Mouse (Mus musculus) stomach, postnatal 0 days (tissue): Measurements from ENCODE around the gene Plaur. TPM values are rescaled to one million over a fixed set of nuclear protein-coding genes. Genes with fewer than 3 reads are reported as not detected.
"Not testable (repeated sequence)": the region's sequence is repeated elsewhere in the genome, so short reads cannot be mapped to it uniquely, and the experiment has no call there.

Experiments
- ATAC-seq: fragments of 200-750 bp; cut with Nextera tagmentation; 2 replicates; pipeline ENCODE4 v1.8.0; 2017; ENCODE audit not compliant: low FRiP score, low TSS enrichment
- DNase-seq: peaks from one replicate; pipeline ENCODE4 v3.0.0-alpha.2; 2016; ENCODE audit warnings: low spot score
- H3K27ac ChIP-seq: fragments of 300-500 bp; sonication (generic); replicated peaks from 2 replicates; pipeline ENCODE4 v1.5.1; 2014; ENCODE audit warnings: mild to moderate bottlenecking, control low read depth
- H3K27me3 ChIP-seq: fragments of 300-500 bp; sonication (generic); 2 replicates; pipeline ENCODE4 v1.6.1; 2014; ENCODE audit warnings: low read length; ENCODE audit not compliant: control insufficient read depth, insufficient read depth
- H3K36me3 ChIP-seq: fragments of 300-500 bp; sonication (generic); 2 replicates; pipeline ENCODE4 v1.6.1; 2014; ENCODE audit warnings: low read length, mixed read lengths; ENCODE audit not compliant: control insufficient read depth, insufficient read depth
- H3K4me1 ChIP-seq: fragments of 300-500 bp; sonication (generic); replicated peaks from 2 replicates; pipeline ENCODE4 v1.6.1; 2014; ENCODE audit warnings: antibody characterized with exemption; ENCODE audit not compliant: control insufficient read depth, insufficient read depth
- H3K4me2 ChIP-seq: fragments of 300-500 bp; sonication (generic); replicated peaks from 2 replicates; pipeline ENCODE4 v1.6.1; 2014; ENCODE audit warnings: low read depth, mild to moderate bottlenecking, control low read depth, moderate library complexity
- H3K4me3 ChIP-seq: fragments of 300-500 bp; sonication (generic); 2 replicates; pipeline ENCODE4 v1.5.1; 2014; ENCODE audit warnings: low read depth, low read length, control low read depth
- H3K9ac ChIP-seq: fragments of 300-500 bp; sonication (generic); 2 replicates; pipeline ENCODE4 v1.6.1; 2014; ENCODE audit warnings: mild to moderate bottlenecking, low read length, control low read depth, mixed read lengths
- H3K9me3 ChIP-seq: fragments of 300-500 bp; sonication (generic); 2 replicates; pipeline ENCODE4 v1.6.1; 2016; ENCODE audit warnings: low read length; ENCODE audit not compliant: control insufficient read depth
- CTCF ChIP-seq: IDR thresholded peaks from 2 replicates; pipeline ENCODE4 v1.5.1; 2016; ENCODE audit warnings: antibody characterized with exemption, low read depth, mild to moderate bottlenecking, moderate library complexity
- EP300 ChIP-seq: optimal IDR thresholded peaks from 2 replicates; pipeline ENCODE3; 2016; ENCODE audit warnings: antibody characterized with exemption
- WGBS: fragments of 180-500 bp; shearing (Covaris S2); extraction: QIAGEN DNeasy Blood & Tissue Kit; methylation state at CpG from one replicate; pipeline ENCODE4 v1.1.7; 2014; 5-methylcytosine and 5-hydroxymethylcytosine counted together
- polyA plus RNA-seq: library from polyadenylated mRNA; unstranded; fragments of >200 nt; fragmentation: Nextera tagmentation; extraction: Ambion mirVana; gene quantifications from 2 replicates; pipeline ENCODE4 v1.2.1, GENCODE M21; 2015

Plaur gene
- polyA plus RNA-seq, 1 experiment from 2014 or later, result 26.8 TPM

DNA sequence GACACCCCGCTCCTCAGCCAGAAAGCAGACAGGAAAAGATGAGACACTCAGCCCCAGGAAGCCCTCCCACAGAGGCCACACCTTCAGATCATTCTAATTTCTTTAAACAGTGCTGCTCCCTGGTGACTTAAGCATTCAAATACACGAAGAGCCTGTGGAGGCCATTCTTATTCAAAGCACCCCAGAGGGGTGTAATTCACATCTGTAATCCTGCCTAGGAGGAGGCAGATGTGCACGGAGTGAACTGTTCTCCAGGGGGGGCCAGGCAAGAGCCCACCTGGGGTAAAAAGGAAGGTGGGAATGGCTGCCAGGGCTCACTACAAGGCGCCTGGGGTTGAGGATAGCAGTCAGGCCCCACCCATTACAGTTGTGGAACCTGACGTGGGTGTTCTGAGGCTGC is 54.8 kb downstream of the Plaur start:
- Histone ChIP-seq H3K27me3 (no peaks in the 10 kb centered on the region), H3K9ac (no peak overlapping the region), H3K4me1 (no peaks in the 10 kb centered on the region), H3K9me3 (no peaks in the 10 kb centered on the region), H3K27ac (no peak overlapping the region), H3K4me2 (no peak overlapping the region), H3K4me3 (no peak overlapping the region), H3K36me3 (no peaks in the 10 kb centered on the region)
- TF ChIP-seq CTCF, result no peak
- no peak for TF ChIP-seq EP300
- DNase-seq, result no peak
- 51% methylated on average over 5 of the region's 5 CpGs for WGBS
- ATAC-seq, result no peak

DNA sequence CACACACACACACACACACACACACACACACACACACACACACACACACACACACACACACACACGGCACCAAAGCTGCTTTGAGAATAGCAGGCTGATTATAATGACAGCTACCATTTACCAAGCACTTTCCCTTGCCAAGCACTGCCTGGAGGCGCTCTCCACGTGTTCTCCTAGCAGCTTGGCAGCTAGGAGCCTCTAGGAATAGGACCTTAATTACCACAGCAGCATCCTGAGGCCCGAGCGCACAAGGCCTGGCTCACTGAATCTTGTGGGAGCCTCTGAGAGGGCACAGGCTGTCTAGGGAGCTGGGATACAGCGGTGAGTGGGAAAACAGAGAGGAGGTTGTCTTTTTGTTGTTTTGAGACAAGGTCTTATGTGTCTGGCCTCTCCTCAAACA is 55.4 kb downstream of the Plaur start:
- DNase-seq (no peak), ATAC-seq (no peak)
- no peaks in the 10 kb centered on the region for H3K9me3 ChIP-seq
- H3K4me1 ChIP-seq, result no peaks in the 10 kb centered on the region
- H3K4me2 ChIP-seq, result no peak overlapping the region
- no peak overlapping the region for H3K27ac ChIP-seq
- WGBS, result 64% methylated on average over 6 of the region's 6 CpGs
- TF ChIP-seq EP300 (no peak), CTCF (no peak)
- no peak overlapping the region for H3K4me3 ChIP-seq
- H3K36me3 ChIP-seq, result no peaks in the 10 kb centered on the region
- no peak overlapping the region for H3K9ac ChIP-seq
- no peaks in the 10 kb centered on the region for H3K27me3 ChIP-seq

DNA sequence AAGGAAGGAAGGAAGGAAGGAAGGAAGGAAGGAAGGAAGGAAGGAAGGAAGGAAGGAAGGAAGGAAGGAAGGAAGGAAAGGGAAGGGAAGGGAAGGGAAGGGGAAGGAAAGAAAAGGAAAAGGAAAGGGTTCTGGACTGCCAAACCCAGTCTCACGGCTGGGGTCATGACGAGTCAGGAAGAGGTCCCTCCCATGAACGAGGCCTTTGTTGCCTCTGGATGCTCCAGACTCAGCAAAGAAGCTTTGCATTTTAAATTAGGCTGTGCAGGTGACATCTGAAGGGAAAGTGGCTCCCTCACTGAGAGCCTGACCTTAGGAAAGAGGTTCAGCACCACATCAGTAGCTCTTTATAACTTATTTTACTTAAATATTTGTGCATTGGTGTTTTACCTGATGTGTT is 56.8 kb downstream of the Plaur start:
- no peak overlapping the region for H3K9ac ChIP-seq
- H3K4me2 ChIP-seq, result no peak overlapping the region
- H3K4me3 ChIP-seq, result no peak overlapping the region
- no peak overlapping the region for H3K27ac ChIP-seq
- ATAC-seq (no peak), DNase-seq (no peak)
- H3K36me3 ChIP-seq, result no peaks in the 10 kb centered on the region
- TF ChIP-seq CTCF (no peak), EP300 (no peak)
- no peaks in the 10 kb centered on the region for H3K9me3 ChIP-seq
- H3K4me1 ChIP-seq, result no peaks in the 10 kb centered on the region
- no peaks in the 10 kb centered on the region for H3K27me3 ChIP-seq
- WGBS, result 65% methylated on average over 3 of the region's 3 CpGs

DNA sequence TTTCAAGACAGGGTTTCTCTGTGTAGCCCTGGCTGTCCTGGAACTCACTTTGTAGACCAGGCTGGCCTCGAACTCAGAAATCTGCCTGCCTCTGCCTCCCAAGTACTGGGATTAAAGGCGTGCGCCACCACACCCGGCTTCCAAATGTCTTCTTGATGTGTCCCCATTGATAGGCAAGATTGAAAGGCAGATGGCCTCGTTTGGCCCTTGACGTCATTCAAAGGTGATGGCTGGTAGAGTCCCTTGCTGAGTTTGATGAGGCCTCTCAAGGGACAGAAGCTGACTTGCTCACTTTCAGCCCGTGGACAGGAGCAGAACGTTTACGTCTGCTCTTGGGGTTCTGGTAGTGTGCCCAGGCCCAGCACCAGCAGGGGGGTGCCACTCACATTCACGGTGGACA is 57.8 kb downstream of the Plaur start:
- 84% methylated on average over 9 of the region's 10 CpGs for WGBS
- H3K27me3 ChIP-seq, H3K36me3 ChIP-seq, H3K9me3 ChIP-seq, H3K4me2 ChIP-seq, H3K4me1 ChIP-seq, H3K4me3 ChIP-seq, ATAC-seq, DNase-seq, H3K9ac ChIP-seq, H3K27ac ChIP-seq: not testable (repeated sequence)

DNA sequence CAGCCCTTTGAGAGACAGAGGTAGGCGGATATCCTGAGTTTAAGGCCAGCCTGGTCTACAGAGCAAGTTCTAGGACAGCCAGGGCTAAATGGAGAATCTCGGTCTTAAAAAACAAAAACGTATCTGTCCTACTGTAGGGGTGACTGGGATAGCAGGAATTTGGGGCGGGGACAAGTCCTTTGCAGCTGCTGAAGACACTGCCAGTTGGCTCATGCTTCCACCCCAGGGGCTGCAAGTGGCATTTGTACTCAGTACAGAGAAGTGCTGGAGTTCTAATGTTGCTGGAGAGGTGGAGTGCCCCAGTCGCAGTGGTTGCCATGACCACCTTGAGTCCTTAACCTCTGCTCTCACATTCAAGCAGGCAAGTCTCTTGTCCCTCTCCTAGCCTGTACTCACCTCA is 60.5 kb downstream of the Plaur start:
- 46% methylated on average over 5 of the region's 5 CpGs for WGBS
- Histone ChIP-seq H3K4me3 (no peak overlapping the region), H3K27ac (no peak overlapping the region)

DNA sequence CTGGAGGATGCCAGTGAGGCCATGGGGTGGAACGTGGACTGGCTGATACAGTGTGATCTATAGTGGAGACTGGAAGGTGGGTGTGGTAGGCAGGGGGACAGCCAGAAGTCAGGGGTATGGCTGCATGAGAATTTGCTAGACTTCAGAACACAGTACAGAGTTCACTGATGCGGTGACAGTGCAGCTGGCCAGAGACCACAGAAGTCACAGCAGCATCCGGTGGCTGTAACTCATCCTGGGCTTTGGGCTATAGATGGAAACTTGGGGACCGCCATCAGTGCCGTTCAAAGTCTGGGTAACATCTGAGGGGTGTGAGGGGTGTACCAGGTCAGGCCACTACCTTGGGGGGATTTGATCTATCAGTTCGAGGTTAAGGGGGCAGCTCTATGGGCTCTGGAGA is 61.4 kb downstream of the Plaur start:
- DNase-seq (no peak), ATAC-seq (no peak)
- Histone ChIP-seq H3K9me3 (no peaks in the 10 kb centered on the region), H3K27ac (no peak overlapping the region), H3K4me2 (no peak overlapping the region), H3K4me3 (no peak overlapping the region), H3K9ac (no peak overlapping the region), H3K27me3 (no peaks in the 10 kb centered on the region), H3K36me3 (no peaks in the 10 kb centered on the region), H3K4me1 (no peaks in the 10 kb centered on the region)
- no peak for TF ChIP-seq CTCF
- 88% methylated on average over 6 of the region's 6 CpGs for WGBS

More for the DNA sequence above, 60.5 kb downstream of the Plaur start:
- TF ChIP-seq EP300 (no peak), CTCF (no peak)
- H3K9me3 ChIP-seq, result no peaks in the 10 kb centered on the region
- no peak overlapping the region for H3K4me2 ChIP-seq
- ATAC-seq (no peak), DNase-seq (no peak)
- H3K4me1 ChIP-seq, result no peaks in the 10 kb centered on the region
- H3K36me3 ChIP-seq, result no peaks in the 10 kb centered on the region
- H3K9ac ChIP-seq, result no peak overlapping the region
- no peaks in the 10 kb centered on the region for H3K27me3 ChIP-seq
